Mouse (Mus musculus) spleen, postnatal 36 days (tissue): ENCODE results near the gene Dock9.
"Not testable (repeated sequence)": the region's sequence is repeated elsewhere in the genome, so short reads cannot be mapped to it uniquely, and the experiment has no call there.

Experiments
- DNase-seq, 2 experiments: peaks; one replicate each; pipeline ENCODE4 v3.0.0; 2022; ENCODE audit warnings: low spot score in 2 of 2, mixed read lengths in 1 of 2

Gene Dock9

DNA sequence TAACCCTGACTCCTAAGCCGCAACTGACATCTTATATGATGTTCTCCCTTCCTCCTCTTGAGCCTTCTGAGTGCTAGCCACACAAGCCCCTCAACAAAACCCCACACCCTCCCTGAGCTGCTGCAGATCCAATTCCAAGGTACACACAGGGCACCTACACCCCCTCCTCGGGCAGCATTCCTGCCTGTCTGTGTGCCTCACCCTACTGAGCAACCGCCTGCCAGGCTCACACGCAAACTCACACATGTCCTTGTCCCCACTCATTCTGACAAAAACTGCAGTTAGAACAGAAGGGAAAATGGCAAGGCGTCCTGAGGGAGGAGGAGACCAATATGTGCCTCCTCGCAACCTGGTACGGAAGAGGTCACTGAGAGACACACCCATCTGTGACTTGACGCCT, 60.4 kb downstream of the Dock9 start:
- DNase-seq: no peak

DNA sequence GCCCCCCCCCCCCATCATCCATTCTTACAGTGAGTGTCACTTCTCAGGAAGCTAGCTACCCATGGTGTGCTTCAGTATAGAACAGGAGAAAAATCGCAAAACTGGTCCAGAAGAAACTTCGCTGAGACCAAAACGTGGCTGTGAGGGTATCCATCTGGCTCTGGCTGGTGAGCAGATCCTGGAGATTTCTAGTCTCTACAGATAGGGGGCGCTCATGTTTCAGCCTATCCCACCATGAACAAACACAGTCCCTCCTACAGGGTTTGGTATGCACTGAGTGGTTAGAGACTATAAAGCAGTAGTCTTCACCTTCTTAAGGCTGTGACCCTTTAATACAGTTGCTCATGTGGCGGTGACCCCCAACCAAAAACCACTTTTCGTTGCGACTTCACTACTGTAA, 62.0 kb downstream of the Dock9 start:
- no peak for DNase-seq

DNA sequence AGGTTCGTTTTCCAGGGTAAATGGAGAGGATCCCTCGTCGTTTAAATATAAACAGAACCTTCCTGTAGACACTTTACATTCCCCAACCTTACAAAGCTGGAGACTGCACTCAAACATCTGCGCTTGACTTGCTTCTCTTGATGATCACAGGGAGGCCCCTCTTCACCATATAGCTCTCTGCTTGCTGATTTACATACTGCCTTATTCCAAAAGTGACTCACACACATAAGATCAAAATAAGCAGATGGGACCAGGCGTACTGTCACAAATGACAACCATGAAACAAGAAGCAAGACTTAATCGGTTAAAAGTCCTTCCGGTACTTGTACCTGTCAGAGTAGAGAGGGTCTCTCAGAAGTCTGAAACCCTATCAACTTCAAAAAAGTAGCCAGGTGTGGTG, 63.4 kb downstream of the Dock9 start:
- DNase-seq: no peak

DNA sequence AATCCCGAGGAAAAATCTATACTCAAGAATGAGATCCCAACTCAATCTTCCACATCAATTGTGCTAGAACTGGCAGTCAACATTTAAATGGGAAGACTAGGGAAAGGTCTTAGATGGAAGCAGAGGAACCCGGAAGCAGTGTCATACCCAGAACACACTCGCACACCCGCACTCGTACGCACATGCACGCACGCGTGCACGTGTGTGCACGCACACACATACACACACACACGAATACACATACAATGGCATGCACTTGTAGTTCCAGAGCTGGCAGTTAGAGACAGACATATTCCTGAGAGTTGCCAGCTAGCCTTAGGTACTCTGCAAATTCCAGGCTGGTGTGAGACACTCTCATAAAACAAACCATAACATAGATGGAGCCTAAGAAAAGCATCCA, 63.9 kb downstream of the Dock9 start:
- DNase-seq: no peak

DNA sequence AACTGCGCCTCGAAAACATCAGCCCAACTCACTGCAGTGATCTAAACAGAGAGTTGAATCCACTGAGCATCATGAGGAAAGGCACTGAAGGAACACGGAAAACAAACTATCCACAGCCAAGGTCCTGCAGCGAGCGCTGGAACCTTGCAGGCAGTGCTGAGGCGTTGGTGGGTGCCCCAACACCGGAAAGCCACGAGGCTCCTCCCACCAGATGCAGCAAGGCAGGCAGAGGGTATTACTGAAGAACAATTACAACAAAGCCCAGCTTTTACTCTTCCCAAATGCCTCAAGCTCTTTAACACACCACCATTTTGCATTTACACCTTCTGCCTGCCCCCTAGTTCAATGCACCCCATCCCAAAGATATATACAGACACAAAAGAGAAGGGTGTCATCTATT, 65.4 kb downstream of the Dock9 start:
- DNase-seq: no peak

DNA sequence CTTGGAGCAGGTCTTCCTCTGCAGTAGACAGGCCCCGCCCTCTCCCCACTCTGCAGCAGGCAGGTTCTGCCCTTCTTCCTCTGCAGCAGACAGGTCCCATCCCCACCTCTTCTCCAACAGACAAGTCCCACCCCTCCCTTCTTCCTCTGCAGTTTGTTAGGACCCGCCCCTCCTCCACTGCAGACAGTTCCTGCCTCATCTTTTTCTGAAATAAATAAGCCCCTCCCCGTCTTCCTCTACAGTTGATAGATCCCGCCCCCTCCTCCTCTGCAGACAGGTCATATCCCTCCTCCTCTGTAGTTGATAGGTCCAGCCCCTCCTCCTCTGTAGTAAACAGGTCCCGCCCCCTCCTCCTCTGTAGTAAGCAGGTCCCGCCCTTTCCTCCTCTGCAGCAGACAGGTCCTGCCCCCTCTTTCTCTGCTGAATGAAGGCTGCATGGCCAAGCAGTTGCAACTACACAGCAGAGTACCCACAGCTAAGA, 65.9 kb downstream of the Dock9 start:
- peak; percentile 66 to 67 for DNase-seq

DNA sequence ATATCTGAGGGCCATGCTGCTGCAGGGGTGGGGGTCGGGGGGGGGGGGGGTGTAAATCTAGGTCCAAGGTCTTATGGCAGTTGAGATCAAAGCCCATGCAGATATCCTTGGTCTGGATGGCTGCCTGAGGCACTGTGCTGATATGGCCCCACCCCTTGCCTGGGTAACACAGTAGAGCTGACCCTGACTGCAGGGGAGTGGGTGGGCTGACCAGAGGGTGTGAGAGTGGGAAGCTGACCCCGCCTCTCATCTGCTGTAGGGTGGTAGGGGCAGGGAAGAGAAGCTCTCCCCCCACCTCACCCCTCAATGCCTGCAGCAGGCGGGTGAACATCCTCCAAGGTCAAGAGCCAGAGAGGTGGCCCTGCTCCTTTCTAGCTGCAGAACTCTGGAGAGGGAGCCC, 66.7 kb downstream of the Dock9 start:
- no peak for DNase-seq

DNA sequence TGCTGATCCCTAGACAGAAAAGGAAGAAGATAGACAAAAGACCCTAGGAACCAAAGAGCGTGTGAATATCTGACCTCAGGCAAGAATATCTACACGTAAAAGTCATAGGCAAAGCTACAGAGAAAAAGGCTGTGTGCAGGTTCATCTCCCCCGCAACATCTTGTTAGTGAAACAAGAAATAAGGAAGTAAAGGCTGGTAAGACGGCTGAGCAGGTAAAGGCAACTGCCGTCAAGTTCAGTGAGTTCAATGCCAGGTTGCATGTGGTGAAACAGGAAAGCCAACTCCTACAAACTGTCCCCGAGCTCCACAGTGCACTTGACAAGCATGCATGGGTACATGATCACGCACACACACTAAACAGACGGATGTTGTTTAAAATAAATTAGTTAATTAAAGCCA, 69.6 kb downstream of the Dock9 start:
- peak in 1 of 2 experiments; percentile 17 for DNase-seq

DNA sequence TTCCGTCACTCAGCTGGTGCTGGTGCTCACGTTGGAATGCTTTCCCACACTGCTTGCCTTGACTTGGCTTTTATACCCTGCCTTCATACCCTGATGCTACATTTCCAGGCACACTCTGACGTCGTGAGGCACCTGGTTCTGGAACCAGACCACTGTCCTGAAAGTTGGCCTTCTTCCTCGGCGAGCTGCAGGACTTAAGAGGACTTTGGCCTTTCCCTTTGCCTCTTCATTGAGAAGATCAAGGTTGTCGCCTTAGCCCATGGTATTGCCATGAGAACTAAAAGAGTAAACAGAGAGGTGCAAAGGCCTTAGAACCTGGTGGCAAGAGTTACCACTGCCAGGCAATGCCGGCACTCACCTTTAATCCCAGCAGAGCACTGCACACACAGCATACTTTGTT, 73.1 kb downstream of the Dock9 start:
- no peak for DNase-seq

DNA sequence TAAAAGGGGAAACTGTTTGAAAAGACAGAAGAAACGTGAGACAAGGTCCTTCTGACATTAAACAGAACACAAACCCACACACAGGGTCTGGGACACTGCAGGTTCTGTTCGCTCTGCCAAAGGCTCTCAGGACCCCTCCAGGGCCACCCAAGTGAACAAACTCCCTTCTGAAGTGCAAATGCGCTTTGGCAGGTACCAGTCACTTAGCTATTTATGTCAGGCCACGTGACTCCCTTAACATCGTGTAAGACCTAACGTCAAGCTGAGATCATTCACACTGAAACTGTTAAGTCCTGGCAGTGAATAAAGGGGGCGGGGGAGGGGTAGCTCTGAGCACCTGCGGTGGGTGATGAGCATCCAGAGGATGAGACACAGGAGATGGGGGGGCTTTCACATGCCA, 74.9 kb downstream of the Dock9 start:
- DNase-seq: no peak

DNA sequence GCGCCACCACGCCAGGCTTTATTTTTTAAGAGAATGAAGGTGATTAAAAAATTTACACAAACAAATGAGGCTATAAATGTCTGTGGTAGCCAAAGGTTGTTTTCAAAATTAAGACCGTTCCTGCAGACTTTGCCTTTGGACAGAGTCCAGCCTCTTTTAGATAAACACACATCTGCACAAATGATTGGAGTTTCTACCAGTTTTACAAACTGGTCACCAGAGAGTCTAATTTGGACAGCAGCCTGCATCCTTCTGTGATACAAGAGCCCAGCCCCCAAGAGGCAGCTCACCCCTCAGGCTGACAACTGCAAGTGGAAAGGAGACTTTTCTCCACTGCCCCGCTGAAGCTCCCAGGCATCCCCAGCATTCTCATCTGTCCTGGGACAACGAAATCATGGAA, 76.2 kb downstream of the Dock9 start:
- no peak for DNase-seq

DNA sequence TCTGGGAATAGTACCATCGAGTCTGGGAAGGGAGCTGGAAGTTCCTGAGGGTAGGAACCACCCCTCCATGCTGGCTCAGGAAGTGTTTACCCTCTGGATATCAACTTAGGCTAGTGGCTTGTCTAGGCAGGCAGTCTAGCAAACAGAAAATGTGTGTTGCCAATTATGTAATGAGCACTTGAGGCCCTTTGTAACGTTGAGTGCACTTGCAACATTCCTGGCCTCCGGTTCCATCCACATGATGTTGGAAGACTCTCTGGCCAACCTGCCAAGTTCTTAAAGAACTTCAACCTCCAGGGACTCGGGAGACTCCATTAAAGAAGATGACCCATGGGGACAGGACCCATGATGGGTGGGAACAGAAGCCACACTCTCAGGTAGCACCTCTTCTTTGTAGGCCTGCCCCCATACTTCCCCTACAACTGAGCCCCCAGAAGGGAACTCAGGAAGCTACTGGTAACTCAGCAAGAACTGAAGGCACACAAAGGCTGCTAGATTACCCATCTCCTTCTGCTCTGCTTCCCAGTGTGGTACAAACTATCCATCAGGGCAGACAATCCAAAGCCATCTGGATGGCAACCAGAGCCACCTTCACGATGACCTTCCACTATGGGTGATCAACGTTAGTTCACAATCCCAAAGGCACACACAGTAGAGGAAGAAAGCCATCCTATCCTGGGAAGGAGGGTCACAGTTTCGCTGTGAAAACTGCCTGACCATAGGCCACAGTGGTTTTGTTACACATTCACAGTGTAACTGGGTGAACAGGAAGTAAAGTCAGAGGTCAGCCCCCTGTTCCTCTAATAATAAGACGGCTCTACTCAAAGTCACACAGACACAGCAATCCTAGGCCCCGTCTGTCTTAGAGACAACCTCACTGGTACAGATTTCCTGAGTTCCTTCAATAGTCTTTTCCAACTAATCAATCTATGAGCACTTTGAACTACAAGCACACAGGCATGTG, 77.7 kb downstream of the Dock9 start:
- no peak for DNase-seq

DNA sequence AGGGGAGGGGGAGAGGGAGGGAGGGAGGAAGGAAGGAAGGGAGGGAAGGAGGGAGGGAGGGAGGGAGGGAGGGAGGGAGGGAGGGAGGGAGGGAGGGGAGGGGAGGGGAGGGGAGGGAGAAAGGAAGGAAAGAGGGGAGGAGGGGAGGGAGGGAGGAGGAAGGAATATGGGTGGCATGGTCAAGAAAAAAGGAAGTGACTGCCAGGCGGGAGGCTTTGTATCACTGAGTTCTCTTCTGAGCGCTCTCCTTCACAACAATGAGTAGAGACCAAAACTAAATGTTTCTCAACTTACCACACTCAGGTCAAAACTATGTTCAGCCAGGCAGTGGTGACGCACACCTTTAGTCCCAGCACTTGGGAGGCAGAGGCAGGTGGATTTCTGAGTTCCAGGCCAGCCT, 82.8 kb downstream of the Dock9 start:
- DNase-seq: not testable (repeated sequence)

DNA sequence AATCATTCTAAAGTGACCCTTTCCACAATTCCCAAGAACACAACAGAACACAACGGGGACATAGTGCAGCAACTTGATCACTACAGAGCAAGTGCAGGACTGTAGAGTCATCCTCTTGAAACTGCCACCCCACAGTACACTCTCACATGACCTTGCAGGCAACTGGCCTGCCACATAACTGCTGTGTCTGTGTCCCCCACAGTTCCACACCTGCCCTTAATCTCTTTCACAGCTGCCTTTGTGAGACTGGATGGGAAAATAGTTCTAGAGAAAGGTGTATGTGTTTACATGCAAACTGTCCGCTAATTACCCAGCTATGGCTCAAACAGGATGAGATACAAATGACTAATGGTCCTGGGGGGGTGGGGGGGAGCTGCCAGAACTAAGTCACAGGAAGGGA, 83.4 kb downstream of the Dock9 start:
- DNase-seq: no peak

DNA sequence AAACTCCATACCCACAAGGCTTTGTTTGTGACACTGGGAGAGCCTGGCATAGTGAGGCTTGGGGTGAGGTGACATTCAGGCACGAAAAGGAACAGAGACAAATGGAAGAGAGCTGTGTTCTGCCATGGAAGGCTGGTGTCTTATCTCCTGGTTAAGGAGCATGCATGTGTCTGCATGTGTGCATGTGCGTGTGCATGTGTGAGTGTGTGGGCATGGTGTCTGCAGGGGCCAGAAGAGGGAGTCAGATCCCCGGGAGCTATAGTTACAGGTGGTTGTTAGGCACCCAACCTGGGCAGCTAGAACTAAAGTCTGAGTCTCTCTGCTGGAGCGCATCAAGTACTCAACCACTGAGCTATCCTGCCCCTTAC, 83.8 kb downstream of the Dock9 start:
- no peak for DNase-seq

DNA sequence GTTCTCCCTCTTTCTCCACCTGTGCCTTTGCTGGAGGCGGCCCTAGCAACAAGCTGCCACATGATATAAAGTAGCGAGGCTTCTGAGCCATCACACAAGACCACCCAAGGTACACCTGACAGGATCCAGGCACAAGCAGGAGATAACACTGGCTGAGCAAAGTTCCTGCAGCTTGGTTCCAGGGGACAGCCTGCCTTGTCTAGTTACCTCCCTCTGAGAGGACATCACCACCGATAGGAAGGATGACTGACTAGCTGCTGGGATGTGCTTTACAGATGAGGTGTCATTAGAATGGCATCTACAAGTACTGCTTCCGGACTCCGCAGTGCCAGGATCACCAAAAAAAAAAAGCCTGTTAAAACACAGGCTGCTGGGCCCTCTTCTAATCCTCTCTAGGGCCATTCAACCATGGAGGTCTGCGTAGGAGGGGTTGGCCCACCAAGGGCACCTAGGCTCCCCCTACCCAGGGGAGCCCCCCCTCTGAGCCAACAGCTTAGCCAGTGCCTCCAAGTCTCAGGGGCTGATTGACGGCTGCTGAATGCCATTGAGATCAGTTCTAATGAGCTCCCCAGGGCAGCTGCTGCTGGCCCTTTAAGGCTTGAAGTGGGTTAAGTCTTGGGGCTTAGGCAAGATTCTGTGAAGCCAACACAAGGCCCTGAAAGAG, 84.3 kb downstream of the Dock9 start:
- no peak for DNase-seq

DNA sequence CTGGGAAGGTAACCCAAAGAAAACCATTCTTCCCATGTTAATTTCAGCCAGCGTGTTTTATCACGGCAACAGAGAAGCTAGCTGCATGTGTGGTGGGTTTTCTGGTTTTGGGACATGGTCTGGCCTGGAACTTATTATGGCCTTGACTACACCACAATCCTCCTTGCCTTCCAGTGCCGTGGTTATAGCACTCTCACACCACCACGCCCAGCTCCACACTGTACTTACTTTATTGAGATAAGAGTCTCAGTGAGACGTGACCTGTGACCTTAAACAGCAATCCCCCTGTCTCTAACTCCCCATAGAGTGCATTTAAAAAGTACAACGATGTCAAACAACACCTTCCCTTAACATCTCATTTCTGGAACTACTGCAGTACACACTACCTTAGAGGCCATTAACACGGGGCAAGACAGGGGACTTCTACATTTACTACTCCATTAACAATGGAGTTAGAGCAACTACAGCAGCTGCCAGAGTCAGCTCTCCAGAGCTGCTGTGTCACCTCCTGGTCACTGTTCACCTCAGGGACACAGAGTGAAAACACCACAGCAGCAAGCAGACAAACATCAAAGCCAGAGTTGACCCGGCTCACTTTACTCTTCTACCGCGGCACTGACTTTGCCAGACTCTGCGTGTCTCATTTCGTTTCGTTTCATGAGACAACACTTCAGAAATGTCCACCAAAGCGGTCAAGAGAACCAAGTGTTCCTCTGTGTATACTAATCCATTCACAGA, 86.4 kb downstream of the Dock9 start:
- no peak for DNase-seq

DNA sequence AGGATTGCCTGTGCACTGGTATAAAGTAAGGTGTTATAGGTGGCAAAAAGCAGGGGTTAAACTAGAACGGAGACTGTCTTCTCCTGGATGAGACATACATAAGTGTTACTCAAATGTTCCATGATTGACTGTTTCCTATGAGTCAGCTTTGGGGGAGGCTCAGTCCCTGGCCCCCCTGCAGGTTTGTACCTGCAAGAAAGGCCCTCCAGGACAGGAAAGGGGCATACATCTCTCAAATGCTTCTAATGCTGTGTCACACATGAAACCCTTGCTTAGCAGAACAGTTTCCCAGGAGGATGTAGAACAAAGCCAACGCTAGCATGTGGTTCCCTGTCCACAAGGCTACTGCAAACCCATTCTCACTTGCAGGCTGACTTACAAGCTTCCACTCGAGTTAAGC, 87.5 kb downstream of the Dock9 start:
- no peak for DNase-seq

DNA sequence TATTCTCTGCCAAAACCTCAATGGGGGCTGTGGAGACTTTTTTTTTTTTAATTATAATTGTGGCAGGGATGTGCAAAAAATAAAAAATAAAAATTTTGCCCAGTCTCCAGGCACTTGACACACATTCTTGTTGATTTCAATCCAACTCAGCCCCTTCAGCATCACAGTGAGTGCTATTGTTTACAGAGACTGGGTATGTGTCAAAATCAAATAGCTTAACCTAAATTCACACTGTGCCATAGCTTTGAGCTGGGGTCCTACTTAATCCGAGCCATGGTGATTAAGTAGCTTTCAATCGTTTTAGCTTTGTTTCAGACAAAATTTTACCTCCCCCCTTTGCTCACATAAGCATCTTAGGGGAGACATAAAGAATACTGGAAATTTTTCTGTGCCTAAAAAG, 89.4 kb downstream of the Dock9 start:
- no peak for DNase-seq

DNA sequence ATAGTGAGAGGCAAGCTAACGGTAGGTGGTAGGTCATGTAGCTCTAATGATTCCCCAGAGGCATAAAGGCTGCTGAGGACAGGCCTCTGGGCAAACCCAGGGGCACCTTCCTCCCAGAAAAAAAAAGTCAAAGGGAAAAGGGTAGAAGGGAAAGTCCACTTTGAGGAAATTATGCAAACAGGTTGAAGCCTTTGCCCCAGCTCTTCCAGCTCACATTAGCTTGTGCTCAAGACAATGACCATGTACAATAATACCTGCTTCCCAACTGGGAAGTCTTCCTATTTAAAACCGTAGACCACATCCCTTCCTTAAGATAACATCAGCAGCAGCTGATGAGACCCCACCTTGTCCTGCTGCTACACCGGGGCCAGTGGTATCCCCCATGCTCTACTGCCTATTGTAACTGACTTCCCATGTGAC, 91.1 kb downstream of the Dock9 start:
- DNase-seq: no peak

DNA sequence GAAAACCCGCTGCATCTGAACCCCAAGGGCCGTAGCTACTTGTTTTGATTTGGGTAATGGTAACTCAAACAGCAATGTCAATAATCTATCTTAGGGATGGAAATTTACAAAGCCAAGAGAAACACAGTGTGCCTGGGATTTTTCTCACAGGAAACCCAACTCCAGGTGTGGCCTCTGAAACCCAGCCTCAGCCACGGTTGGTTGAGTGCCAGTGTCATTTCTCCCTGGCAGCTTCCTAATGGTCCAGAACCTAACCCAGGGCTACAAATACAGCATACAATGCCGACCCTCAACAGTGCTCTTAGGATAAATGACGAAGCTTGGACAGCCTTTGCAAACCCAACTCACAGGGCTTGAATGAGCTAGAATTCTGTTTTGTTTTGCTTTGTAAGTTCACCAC, 92.0 kb downstream of the Dock9 start:
- DNase-seq: no peak

DNA sequence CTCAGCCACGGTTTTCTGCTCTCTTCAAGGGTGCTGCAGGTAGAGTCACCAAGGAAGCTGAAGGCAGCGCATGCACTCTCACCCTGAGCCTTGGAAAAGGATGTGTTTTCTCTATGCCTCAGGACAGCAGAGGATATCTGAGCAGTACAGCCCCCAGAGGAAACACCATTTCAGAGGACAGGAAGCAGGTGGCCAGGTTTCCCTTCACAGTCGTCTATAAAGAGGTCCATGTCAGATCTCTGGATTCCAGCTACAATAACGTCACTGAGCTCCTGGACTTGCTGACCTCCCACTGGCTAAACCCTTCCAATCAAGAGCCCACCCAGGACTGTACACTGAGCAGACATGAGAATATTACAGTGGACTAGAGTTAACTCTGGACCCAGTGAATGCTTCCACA, 95.1 kb downstream of the Dock9 start:
- no peak for DNase-seq
